Mouse (Mus musculus) limb, embryonic 11.5 days (tissue): ENCODE data around the gene Ywhae. TPM values are rescaled to one million over a fixed set of nuclear protein-coding genes. Genes with fewer than 3 reads are reported as not detected.

Experiments used
- ATAC-seq: fragments of 200-750 bp; cut with Nextera tagmentation; 2 replicates; pipeline ENCODE4 v1.8.0; 2017; ENCODE audit warnings: low read depth; ENCODE audit not compliant: insufficient number of reproducible peaks, low FRiP score, low TSS enrichment
- DNase-seq: peaks from one replicate; pipeline ENCODE4 v3.0.0-alpha.2; 2015; ENCODE audit warnings: low spot score
- H3K27ac ChIP-seq: fragments of 300-500 bp; sonication (generic); replicated peaks from 2 replicates; pipeline ENCODE4 v1.5.1; 2014; ENCODE audit warnings: low read depth, mild to moderate bottlenecking, low read length
- H3K27me3 ChIP-seq: fragments of 300-500 bp; sonication (generic); 2 replicates; pipeline ENCODE4 v1.6.1; 2014; ENCODE audit warnings: mild to moderate bottlenecking, low read length, mixed read lengths; ENCODE audit not compliant: control insufficient read depth, insufficient read depth
- H3K36me3 ChIP-seq: fragments of 300-500 bp; sonication (generic); 2 replicates; pipeline ENCODE4 v1.6.1; 2014; ENCODE audit warnings: mild to moderate bottlenecking, low read length, moderate library complexity, mixed read lengths; ENCODE audit not compliant: control insufficient read depth, insufficient read depth
- H3K4me1 ChIP-seq: fragments of 300-500 bp; sonication (generic); 2 replicates; pipeline ENCODE4 v1.6.1; 2014; ENCODE audit warnings: low read length, mixed read lengths; ENCODE audit not compliant: control insufficient read depth, insufficient read depth
- H3K4me2 ChIP-seq: fragments of 300-500 bp; sonication (generic); 2 replicates; pipeline ENCODE4 v1.6.1; 2014; ENCODE audit warnings: low read depth, mild to moderate bottlenecking, moderate library complexity; ENCODE audit not compliant: severe bottlenecking
- H3K4me3 ChIP-seq: fragments of 300-500 bp; sonication (generic); 2 replicates; pipeline ENCODE4 v1.5.1; 2014; ENCODE audit warnings: low read depth, low read length
- H3K9ac ChIP-seq: fragments of 300-500 bp; sonication (generic); 2 replicates; pipeline ENCODE4 v1.6.1; 2014; ENCODE audit warnings: mild to moderate bottlenecking, low read length
- H3K9me3 ChIP-seq: fragments of 300-500 bp; sonication (generic); 2 replicates; pipeline ENCODE4 v1.6.1; 2016; ENCODE audit warnings: low read length; ENCODE audit not compliant: control insufficient read depth
- WGBS: fragments of 180-500 bp; shearing (Covaris S2); extraction: QIAGEN DNeasy Blood & Tissue Kit; methylation state at CpG from one replicate; pipeline ENCODE4 v1.1.7; 2014; 5-methylcytosine and 5-hydroxymethylcytosine counted together
- polyA plus RNA-seq: library from polyadenylated mRNA; unstranded; fragments of >200 nt; fragmentation: Nextera tagmentation; extraction: Ambion mirVana; gene quantifications from 2 replicates; pipeline ENCODE4 v1.2.1, GENCODE M21; 2014

The Ywhae gene
- 1,333 and 1,356 TPM in 2 replicates for polyA plus RNA-seq

DNA sequence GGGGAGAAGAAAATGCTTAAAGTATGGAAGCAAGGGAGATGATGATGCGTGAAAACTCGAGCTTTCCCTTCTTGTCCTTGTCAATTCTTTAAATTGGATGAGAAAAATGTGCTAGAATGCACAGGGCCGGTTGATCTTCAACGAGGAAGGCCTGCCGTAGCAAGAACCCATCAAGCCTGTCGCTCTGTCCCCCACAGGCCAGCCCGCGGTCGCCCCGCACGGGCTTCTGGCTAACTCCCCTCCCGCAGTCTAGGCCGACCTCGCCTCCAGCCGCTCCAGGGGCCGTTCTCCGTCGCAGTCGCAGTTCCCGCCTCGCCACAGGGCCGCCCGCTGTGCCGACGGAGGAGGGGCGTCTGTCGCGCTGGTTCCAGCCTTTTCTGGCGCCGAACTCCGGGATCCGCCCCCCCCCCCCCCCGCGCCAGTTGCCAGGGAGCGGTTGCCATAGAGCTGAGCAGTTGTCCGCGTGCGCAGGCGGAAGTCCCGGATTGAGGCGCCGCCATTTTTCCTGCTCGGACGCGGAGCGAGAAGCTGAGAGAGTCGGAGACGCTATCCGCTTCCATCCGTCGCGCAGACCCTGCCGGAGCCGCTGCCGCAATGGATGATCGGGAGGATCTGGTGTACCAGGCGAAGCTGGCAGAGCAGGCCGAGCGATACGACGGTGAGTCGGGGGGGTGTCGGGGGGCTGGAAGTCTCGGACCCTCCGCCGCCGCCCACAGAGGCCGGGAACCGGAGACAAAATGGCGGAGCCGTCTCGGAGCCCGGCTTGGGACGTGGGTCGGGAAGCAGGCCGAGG, at the start of gene Ywhae:
TSS of gene Ywhae (plus strand) at position 436 of the 793 bp plus-strand sequence.
- H3K27ac ChIP-seq = peak within 1 kb of the TSS; percentile 90
- DNase-seq (peak; percentile 96), ATAC-seq (peak; percentile 90)
- no peaks in the 10 kb centered on the region for H3K9me3 ChIP-seq
- peak within 1 kb of the TSS; percentile 97 for H3K4me3 ChIP-seq
- WGBS = under 1% methylated on average over 72 of the region's 76 CpGs
- H3K9ac ChIP-seq = peak within 1 kb of the TSS; percentile 99
- peak within 1 kb of the TSS; percentile 83 for H3K4me2 ChIP-seq
- 0 out of 2 replicates have a peak, but pooled peaks cover 9% of the 10 kb centered on the region for H3K4me1 ChIP-seq
- no peaks in the 10 kb centered on the region for H3K27me3 ChIP-seq
- peaks cover under 1% of the 10 kb centered on the region; the same call in 1 of the 2 replicates for H3K36me3 ChIP-seq

DNA sequence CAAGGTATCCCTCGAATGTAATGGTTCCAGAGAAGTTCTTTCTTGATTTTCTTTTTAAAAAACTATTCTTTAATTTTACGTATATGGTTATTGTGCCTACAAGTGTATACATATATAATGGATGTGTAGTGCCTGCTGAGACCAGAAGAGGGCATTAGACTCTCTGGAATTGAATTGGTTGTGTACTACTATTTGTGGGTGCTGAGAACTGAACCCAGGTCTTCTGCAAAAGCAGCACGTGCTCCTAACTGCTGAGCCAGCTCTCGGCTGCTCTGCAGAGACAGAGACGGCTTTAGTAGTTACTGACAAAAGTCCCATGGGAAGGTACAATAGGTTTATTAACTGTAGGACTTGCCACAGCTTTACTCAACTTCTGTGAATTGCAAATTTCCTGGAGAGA, 48.2 kb upstream of the Ywhae start:
- no peaks in the 10 kb centered on the region for H3K9me3 ChIP-seq
- H3K4me2 ChIP-seq = no peak overlapping the region
- no peak overlapping the region for H3K4me3 ChIP-seq
- 96% methylated on average over 5 of the region's 5 CpGs for WGBS
- no peak overlapping the region for H3K9ac ChIP-seq
- no peak for DNase-seq
- no peak overlapping the region for H3K27ac ChIP-seq
- no peak for ATAC-seq
- H3K27me3 ChIP-seq = no peaks in the 10 kb centered on the region
- H3K4me1 ChIP-seq = peaks cover 6% of the 10 kb centered on the region
- peaks cover 7% of the 10 kb centered on the region for H3K36me3 ChIP-seq

DNA sequence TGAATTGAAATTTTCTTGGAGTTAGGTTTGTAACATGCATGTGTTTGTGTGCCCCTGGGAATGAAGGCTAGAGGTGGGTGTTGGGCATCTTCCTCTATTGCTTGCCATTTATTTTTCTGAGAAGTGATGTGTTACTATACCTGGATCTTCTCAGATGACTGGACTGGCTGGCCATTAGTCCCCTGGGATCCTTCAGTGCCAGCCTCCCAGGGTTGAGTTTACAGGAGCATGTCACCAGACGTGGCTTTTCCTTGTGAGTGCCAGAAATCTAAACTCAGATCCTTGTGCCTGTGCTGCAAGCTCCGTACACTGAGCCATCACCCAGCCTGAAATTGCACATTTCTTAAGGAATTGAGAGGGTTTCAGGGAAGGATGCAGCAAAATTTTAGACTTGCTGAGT, 47.7 kb upstream of the Ywhae start:
- peaks cover 6% of the 10 kb centered on the region for H3K4me1 ChIP-seq
- no peak overlapping the region for H3K4me3 ChIP-seq
- H3K9me3 ChIP-seq = no peaks in the 10 kb centered on the region
- DNase-seq (no peak), ATAC-seq (no peak)
- 83% methylated on average over 2 of the region's 2 CpGs for WGBS
- no peak overlapping the region for H3K27ac ChIP-seq
- H3K27me3 ChIP-seq = no peaks in the 10 kb centered on the region
- peaks cover 8% of the 10 kb centered on the region for H3K36me3 ChIP-seq
- H3K9ac ChIP-seq = no peak overlapping the region
- no peak overlapping the region for H3K4me2 ChIP-seq

DNA sequence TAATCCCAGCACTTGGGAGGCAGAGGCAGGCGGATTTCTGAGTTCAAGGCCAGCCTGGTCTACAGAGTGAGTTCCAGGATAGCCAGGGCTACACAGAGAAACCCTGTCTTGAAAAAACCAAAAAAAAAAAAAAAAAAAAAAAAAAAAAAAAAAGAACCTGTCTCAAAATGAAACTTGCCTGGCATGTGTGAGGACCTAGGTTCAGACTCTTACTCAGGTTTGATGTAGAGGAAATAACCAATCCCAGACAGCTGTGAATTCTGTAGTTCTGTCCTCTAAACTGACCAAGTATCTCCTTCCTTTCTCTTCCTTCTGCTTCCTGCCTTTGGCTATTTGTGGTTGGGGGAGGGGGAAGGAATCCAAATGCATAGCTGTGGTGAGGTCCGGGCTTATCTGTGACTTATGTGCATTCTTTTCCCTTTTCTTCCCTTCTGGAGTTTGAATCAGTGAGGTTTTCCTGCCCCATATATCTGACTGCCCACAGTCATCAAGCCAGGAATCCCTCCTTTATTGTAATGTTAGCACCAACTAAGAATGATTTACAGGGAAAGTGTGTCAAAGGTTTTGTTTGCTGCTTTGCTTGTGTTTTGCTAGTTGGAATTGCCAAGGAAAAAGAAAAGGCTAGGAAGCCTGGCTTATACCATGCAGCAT, 45.2 kb upstream of the Ywhae start:
- H3K27me3 ChIP-seq = no peaks in the 10 kb centered on the region
- DNase-seq (no peak), ATAC-seq (no peak)
- no peaks in the 10 kb centered on the region for H3K9me3 ChIP-seq
- H3K9ac ChIP-seq = no peak overlapping the region
- H3K4me3 ChIP-seq = no peak overlapping the region
- 64% methylated on average over 1 of the region's 2 CpGs for WGBS
- no peak overlapping the region for H3K4me2 ChIP-seq
- no peak overlapping the region for H3K27ac ChIP-seq
- H3K36me3 ChIP-seq = peaks cover 12% of the 10 kb centered on the region
- H3K4me1 ChIP-seq = no peaks in the 10 kb centered on the region

DNA sequence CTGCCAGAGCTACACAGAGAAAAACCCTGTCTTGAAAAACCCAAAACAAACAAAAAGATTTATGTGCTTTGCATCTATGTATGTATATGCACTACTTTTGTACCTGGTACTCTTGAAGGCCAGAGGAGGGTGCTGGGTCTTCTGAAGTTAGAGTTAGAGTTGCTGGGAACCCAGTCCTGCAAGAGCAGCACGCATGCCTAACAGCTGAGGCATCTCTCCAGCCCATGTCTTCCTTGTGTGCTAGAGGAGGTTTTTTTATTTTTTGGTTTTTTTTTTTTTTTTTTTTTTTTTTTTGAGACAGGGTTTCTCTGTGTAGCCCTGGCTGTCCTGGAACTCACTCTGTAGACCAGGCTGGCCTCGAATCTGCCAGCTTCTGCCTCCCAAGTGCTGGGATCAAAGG, 44.5 kb upstream of the Ywhae start:
- no peak for DNase-seq
- 93% methylated on average over 2 of the region's 2 CpGs for WGBS
- peaks cover 14% of the 10 kb centered on the region for H3K36me3 ChIP-seq

DNA sequence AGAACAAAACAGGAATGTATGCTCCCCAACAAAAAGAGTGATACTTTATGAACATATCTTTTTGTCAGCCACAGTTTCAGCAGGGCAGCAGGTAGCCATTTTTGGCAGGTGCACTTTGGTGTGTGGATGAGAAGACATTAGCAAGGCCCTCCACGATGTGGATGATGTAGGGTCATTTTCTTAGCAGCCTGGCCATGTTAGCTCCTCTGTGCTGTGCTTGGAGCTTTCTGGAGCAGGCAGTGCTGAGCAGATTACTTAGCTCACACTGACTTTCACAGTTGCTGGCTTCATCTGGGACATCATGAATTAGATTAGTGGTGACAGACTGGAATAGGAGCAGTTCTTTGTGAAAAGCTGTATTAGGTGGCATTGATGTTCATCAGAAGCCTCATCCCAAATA, 42.7 kb upstream of the Ywhae start:
- WGBS = 86% methylated on average over 1 of the region's 1 CpGs
- Histone ChIP-seq H3K36me3 (peaks cover 16% of the 10 kb centered on the region), H3K27ac (no peak overlapping the region), H3K27me3 (no peaks in the 10 kb centered on the region), H3K9me3 (no peaks in the 10 kb centered on the region), H3K4me2 (no peak overlapping the region), H3K9ac (no peak overlapping the region), H3K4me3 (no peak overlapping the region), H3K4me1 (no peaks in the 10 kb centered on the region)
- DNase-seq (no peak), ATAC-seq (no peak)

More for the DNA sequence above, 44.5 kb upstream of the Ywhae start:
- H3K27ac ChIP-seq = no peak overlapping the region
- H3K27me3 ChIP-seq = no peaks in the 10 kb centered on the region
- H3K9me3 ChIP-seq = no peaks in the 10 kb centered on the region
- H3K4me3 ChIP-seq = no peak overlapping the region
- no peaks in the 10 kb centered on the region for H3K4me1 ChIP-seq
- ATAC-seq = no peak
- no peak overlapping the region for H3K4me2 ChIP-seq
- H3K9ac ChIP-seq = no peak overlapping the region

DNA sequence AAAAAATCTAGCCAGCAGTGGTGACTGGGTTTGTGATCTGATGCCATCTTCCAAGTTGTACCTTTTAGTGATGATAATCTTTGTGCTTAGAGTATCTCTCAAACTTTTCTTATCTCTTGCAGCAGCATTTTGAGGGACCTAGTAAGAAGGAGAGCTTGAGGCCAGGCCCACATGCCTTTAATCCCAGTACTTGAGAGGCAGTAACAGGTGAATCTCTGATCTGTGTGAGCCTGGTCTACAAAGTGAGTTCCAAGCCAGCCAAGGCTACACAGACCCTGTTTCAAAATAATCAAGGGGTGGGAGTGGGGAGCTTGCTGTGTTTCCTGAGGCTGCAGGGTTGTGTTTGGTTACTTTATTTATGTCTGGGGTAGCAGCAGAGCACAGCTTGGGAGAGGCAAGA, 41.6 kb upstream of the Ywhae start:
- ATAC-seq = no peak
- no peak for DNase-seq
- H3K4me3 ChIP-seq = no peak overlapping the region
- H3K27me3 ChIP-seq = no peaks in the 10 kb centered on the region
- no peak overlapping the region for H3K27ac ChIP-seq
- no peaks in the 10 kb centered on the region for H3K9me3 ChIP-seq
- no peaks in the 10 kb centered on the region for H3K4me1 ChIP-seq
- peaks cover 19% of the 10 kb centered on the region for H3K36me3 ChIP-seq
- no peak overlapping the region for H3K4me2 ChIP-seq
- no peak overlapping the region for H3K9ac ChIP-seq

DNA sequence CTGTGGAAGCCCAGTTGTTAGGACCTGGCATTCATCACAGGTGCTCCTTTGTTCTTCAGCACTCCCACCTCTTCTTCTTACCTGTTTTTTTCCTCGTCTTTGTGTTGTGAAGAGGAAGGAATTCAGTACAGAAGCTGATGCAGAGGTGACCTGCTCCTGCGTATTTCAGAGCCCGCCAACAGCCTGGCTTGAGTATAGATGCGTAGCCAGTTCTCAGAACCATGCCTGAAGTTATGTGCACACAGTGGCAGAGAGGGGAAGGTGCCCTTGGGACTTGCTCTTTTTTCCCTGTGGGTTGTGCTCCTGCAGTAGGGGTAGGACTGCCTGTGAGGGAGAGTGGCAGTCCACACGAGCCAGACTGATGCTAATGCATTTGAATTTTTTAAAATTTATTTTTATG, 39.1 kb upstream of the Ywhae start:
- Histone ChIP-seq H3K4me2 (no peak overlapping the region), H3K27ac (no peak overlapping the region), H3K9ac (no peak overlapping the region), H3K9me3 (no peaks in the 10 kb centered on the region), H3K4me1 (no peaks in the 10 kb centered on the region), H3K27me3 (no peaks in the 10 kb centered on the region), H3K4me3 (no peak overlapping the region), H3K36me3 (peaks cover 24% of the 10 kb centered on the region)
- no peak for ATAC-seq
- no peak for DNase-seq
- 94% methylated on average over 5 of the region's 5 CpGs for WGBS
